Mouse (Mus musculus): Measurements from ENCODE around the gene Nceh1.

Nceh1 gene

GRCm38 (mm10) chr3:27182733-27183600 lies at the start of gene Nceh1:
Gene Nceh1 (plus strand): TSS chr3:27182965.
- DNase-seq (ENCODE audit: low read depth, low spot score): peak; percentile 93

- DNase-seq (ENCODE audit: low read depth, low spot score): no peak
Measured at GRCm38 (mm10) chr3:27140101-27140500, 42.7 kb upstream of the Nceh1 start.

GRCm38 (mm10) chr3:27143570-27143969 lies 39.2 kb upstream of the Nceh1 start:
- DNase-seq (ENCODE audit: low read depth, low spot score): no peak

DNA sequence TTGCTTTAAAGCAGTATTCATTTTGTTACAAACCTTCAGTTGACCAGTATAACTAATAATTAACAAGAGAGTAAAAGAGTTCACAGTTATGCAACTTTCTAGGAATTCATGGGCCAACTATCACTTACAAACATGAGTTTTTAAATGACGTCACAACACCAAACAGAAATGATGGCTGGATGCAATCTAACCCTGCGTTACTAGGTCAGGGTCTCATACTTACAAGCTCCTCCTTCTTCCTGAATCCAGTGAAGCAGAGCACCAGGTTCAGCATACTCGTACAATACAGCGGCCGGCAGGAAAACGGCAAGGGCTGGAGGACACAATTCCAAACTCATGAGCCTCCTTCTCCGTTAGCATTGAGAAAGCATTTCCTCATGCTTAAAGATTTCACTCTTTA lies 37.0 kb upstream of the Nceh1 start:
- DNase-seq (ENCODE audit: low read depth, low spot score): no peak

DNA sequence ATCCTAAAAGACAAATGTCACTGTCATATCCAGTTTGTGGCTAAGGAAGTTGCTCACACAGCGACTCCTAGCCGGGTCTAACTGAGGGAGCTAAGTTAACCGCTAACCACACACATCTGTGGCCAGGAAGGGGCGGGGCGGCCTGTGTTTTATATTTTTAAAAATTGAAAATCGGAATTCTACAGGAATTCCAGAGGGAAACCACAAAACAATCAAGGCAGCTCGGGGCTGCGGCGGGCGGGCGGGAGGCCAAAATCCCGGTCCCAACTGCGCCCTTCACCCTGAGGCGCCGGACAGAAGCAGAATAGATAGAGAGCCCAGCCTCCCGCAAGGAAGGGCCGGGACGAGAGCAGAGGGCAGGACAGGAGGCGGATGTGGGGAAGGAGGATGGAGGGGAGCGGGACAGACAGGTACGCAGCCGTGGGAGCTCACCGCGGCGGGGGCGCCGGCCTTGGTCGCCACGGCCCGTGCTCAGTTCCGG lies 29.5 kb upstream of the Nceh1 start:
- no peak for DNase-seq (ENCODE audit: low read depth, low spot score)

GRCm38 (mm10) chr3:27153701-27154209 lies 29.0 kb upstream of the Nceh1 start, which contains the start of gene Ect2:
Gene Ect2 (minus strand): TSS chr3:27153878.
- DNase-seq (ENCODE audit: low read depth, low spot score): peak; percentile 99

DNA sequence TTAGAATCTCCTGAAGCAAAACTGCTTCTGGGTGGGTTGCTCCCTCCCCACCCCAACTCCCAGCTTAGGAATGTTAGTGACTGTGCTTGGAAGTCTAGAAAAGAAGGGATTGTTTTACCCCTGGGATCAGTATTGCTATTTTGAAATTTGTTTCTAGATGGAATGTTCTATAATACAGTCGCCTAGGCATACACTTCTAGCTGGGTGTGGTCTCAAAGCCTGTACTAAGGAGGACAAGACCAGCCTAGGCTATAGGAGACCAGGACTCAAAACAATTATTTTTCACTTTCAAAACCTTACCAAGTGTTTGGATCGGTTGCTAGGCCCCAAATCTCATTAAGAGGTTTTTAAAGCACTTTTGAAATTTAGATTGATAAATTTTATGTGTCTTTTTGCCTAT lies 28.5 kb upstream of the Nceh1 start:
- DNase-seq (ENCODE audit: low read depth, low spot score): no peak

DNA sequence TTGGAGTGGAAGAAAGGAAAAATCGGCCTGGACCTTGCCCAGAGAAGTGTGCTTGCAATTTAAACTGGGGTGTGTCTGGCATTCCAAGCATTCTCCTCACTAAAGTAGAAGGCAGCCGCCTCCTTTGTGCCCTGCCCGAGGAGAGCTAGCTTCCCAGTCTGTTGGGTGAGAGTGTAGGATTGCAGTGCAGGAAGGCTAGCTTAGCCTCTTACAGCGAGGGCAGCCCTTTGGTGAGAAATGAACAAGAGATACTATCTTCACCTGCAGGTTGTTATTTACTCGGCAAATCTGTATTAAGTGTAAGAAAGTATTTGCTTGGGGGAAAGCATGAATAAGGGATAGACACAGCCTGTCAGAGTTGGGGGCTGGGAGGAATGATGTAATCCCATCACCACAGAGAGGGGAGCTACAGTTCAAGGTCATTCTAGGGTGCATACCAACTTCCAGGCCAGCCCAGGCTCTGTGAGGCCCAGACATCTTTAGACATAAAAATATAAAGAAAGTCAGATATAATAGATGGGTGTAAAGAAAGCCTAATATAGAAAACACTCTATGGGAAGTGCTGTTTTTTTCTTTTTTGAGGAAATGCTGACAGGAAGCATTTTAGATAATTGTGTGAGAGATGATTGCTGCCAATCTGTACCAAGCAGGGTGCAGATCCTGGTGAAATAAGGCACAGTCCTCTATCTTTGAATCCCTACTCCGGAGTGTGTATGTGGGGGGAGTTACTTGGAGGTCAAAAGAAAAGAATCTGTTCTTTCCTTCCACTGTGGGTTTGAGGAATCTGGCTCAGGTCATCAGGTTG lies 27.5 kb upstream of the Nceh1 start:
- DNase-seq (ENCODE audit: low read depth, low spot score): peak; percentile 34

DNA sequence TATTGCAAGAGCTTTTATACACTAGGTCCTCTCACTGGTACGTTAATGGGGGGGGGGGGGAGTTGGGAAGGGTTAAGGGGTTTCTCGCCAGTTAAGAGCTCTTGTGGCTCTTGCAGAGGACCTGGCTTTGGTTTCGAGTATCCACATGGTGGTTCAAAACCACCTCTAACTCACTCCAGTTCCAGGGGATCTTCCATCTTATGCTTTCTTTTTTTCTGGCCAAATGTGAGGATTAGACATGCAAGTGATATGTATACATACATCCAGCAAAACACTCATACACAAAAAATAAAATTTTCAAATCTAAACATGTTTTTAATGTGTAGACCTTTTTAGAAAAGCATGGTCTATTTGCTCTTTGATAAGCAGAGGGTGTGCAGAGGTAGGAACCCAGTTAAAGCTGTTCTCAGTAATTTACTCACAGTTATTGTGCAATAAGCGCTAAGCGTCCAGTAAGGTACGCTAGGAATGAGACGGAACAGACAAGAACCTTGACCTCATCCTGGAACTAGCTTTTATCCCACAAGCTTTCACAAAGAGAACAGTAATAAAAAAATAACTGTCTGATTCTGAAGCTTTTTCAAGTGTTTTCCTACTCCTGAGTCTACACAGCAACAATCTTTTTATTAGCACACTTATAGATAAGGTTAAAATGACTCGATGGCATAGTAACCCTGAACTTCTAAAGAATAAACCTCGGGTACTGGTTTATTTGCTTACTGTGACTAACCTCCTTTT lies 26.7 kb upstream of the Nceh1 start:
- no peak for DNase-seq (ENCODE audit: low read depth, low spot score)

DNA sequence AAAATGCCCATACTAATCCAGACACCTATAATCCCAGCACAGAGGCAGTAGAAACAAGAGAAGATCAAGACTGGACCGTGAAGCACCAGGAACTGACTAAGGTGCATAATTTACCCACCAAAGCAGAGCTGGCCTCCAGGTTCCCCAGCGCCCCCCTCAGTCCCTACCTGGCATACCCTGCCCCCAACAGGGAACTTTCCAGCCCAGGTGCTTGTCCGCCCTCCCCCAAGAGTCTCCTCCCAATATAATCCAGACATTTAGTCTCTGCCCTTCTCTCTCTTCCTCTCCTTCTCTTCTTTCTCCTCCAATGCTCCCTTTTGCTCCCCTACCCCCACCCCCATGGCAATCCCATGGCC lies 26.2 kb upstream of the Nceh1 start:
- DNase-seq (ENCODE audit: low read depth, low spot score): no peak

- DNase-seq (ENCODE audit: low read depth, low spot score): no peak
Measured at GRCm38 (mm10) chr3:27158910-27159309, 23.9 kb upstream of the Nceh1 start.

GRCm38 (mm10) chr3:27161645-27162409 lies 20.9 kb upstream of the Nceh1 start:
- DNase-seq (ENCODE audit: low read depth, low spot score): no peak

GRCm38 (mm10) chr3:27162410-27162804 lies 20.4 kb upstream of the Nceh1 start:
- DNase-seq (ENCODE audit: low read depth, low spot score): no peak

GRCm38 (mm10) chr3:27165481-27166065 lies 17.2 kb upstream of the Nceh1 start:
- no peak for DNase-seq (ENCODE audit: low read depth, low spot score)

- no peak for DNase-seq (ENCODE audit: low read depth, low spot score)
Measured at GRCm38 (mm10) chr3:27170257-27170656, 12.5 kb upstream of the Nceh1 start.

DNA sequence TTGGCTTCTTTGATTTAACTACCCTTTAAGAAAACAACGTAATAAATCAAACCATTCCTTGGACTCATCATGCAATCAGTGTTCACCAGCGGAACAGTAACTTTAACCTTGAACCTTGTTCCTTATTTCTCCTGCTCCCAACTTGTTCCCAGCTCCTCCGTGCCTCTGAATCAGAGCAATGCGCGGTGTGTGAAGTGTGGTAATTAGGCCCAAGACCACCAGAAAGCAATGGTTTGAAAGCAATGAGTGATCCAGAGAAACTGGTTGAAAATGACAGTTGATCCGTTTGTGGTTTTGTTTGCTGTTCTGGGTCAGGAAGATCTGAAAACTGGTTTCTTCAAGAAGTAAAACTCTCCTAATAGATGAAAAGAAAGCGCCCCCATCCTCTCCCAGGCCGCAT lies 3.1 kb upstream of the Nceh1 start:
- DNase-seq (ENCODE audit: low read depth, low spot score): no peak

DNA sequence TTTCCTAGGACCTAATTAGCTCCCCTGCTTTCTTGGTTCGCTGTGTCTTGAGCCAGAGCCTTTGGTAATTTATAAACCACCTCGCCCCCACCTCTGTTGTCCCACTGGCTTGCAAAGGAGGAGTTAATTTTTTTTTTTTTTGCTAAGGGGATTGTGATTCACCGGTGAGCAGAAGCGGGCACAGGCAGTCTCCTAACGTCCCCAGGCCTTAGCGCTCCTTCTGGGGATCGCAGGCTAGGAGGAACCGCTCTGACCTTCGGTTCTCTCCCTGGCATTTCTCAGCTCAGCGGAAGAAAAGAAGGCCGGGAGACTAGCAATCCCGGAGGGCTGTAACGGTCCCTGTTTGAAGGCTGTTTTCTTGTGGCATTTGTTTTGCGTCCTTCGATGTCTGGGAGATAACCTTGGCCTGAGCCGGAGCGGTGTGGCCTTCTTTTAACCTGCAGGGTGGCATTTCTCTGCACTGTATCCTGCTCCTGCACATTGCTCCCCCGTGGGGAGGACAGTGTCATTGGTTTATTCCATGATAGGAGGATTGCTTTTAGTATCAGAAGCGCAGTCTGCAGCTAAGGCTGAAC lies 923 bp downstream of the Nceh1 start:
- DNase-seq (ENCODE audit: low read depth, low spot score): no peak

- DNase-seq (ENCODE audit: low read depth, low spot score): no peak
Measured at GRCm38 (mm10) chr3:27188386-27188785, 5.6 kb downstream of the Nceh1 start.

GRCm38 (mm10) chr3:27189320-27190261 lies 6.8 kb downstream of the Nceh1 start:
- no peak for DNase-seq (ENCODE audit: low read depth, low spot score)
